Mouse (Mus musculus): Measurements from ENCODE around the gene Baz2a. TPM values are rescaled to one million over a fixed set of nuclear protein-coding genes. Genes with fewer than 3 reads are reported as not detected.
"Not testable (repeated sequence)": the region's sequence is repeated elsewhere in the genome, so short reads cannot be mapped to it uniquely, and the experiment has no call there.

The Baz2a gene
- total RNA-seq (2017) = 14.4 and 23.1 TPM in 2 replicates

- peak; percentile 33 for ATAC-seq (replicated peaks; ENCODE audit: low read depth, poor library complexity, severe bottlenecking)
Measured at GRCm38 (mm10) chr10:128091564-128092505, at the start of gene Baz2a. Baz2a (plus strand) TSS chr10:128091577.

GRCm38 (mm10) chr10:128041636-128042035 lies 49.7 kb upstream of the Baz2a start:
- no peak for ATAC-seq (replicated peaks; ENCODE audit: low read depth, poor library complexity, severe bottlenecking)

- no peak for ATAC-seq (replicated peaks; ENCODE audit: low read depth, poor library complexity, severe bottlenecking)
Measured at GRCm38 (mm10) chr10:128042466-128042865, 48.9 kb upstream of the Baz2a start.

GRCm38 (mm10) chr10:128043041-128043835 lies 48.1 kb upstream of the Baz2a start:
- ATAC-seq (replicated peaks; ENCODE audit: low read depth, poor library complexity, severe bottlenecking) = no peak

- ATAC-seq (replicated peaks; ENCODE audit: low read depth, poor library complexity, severe bottlenecking) = no peak
Measured at GRCm38 (mm10) chr10:128048157-128048556, 43.2 kb upstream of the Baz2a start.

GRCm38 (mm10) chr10:128049741-128050140 lies 41.6 kb upstream of the Baz2a start:
- no peak for ATAC-seq (replicated peaks; ENCODE audit: low read depth, poor library complexity, severe bottlenecking)

- no peak for ATAC-seq (replicated peaks; ENCODE audit: low read depth, poor library complexity, severe bottlenecking)
Measured at GRCm38 (mm10) chr10:128050355-128050754, 41.0 kb upstream of the Baz2a start.

GRCm38 (mm10) chr10:128051589-128051988 lies 39.8 kb upstream of the Baz2a start:
- no peak for ATAC-seq (replicated peaks; ENCODE audit: low read depth, poor library complexity, severe bottlenecking)

- not testable (repeated sequence) for ATAC-seq (replicated peaks; ENCODE audit: low read depth, poor library complexity, severe bottlenecking)
Measured at GRCm38 (mm10) chr10:128052136-128052535, 39.2 kb upstream of the Baz2a start.

GRCm38 (mm10) chr10:128053001-128053400 lies 38.4 kb upstream of the Baz2a start:
- no peak for ATAC-seq (replicated peaks; ENCODE audit: low read depth, poor library complexity, severe bottlenecking)

GRCm38 (mm10) chr10:128058184-128058583 lies 33.2 kb upstream of the Baz2a start:
- ATAC-seq (replicated peaks; ENCODE audit: low read depth, poor library complexity, severe bottlenecking) = peak; percentile 18

GRCm38 (mm10) chr10:128058601-128059151 lies 32.7 kb upstream of the Baz2a start, which contains the start of gene Ptges3:
Ptges3 (plus strand) TSS chr10:128058954.
- peak; percentile 81 for ATAC-seq (replicated peaks; ENCODE audit: low read depth, poor library complexity, severe bottlenecking)

GRCm38 (mm10) chr10:128059207-128059981 lies 32.0 kb upstream of the Baz2a start:
- peak; percentile 57 for ATAC-seq (replicated peaks; ENCODE audit: low read depth, poor library complexity, severe bottlenecking)

- ATAC-seq (replicated peaks; ENCODE audit: low read depth, poor library complexity, severe bottlenecking) = no peak
Measured at GRCm38 (mm10) chr10:128061109-128061508, 30.3 kb upstream of the Baz2a start.

GRCm38 (mm10) chr10:128062221-128062989 lies 29.0 kb upstream of the Baz2a start:
- ATAC-seq (replicated peaks; ENCODE audit: low read depth, poor library complexity, severe bottlenecking) = no peak

- no peak for ATAC-seq (replicated peaks; ENCODE audit: low read depth, poor library complexity, severe bottlenecking)
Measured at GRCm38 (mm10) chr10:128066072-128066471, 25.3 kb upstream of the Baz2a start.

- peak; percentile 63; the same call in 1 of the 2 replicates for ATAC-seq (replicated peaks; ENCODE audit: low read depth, poor library complexity, severe bottlenecking)
Measured at GRCm38 (mm10) chr10:128069201-128069600, 22.2 kb upstream of the Baz2a start.

GRCm38 (mm10) chr10:128070432-128070831 lies 20.9 kb upstream of the Baz2a start:
- ATAC-seq (replicated peaks; ENCODE audit: low read depth, poor library complexity, severe bottlenecking) = not testable (repeated sequence)

- ATAC-seq (replicated peaks; ENCODE audit: low read depth, poor library complexity, severe bottlenecking) = not testable (repeated sequence)
Measured at GRCm38 (mm10) chr10:128078269-128078668, 13.1 kb upstream of the Baz2a start.

Data from common myeloid progenitor, adult 5-6 weeks (primary cell).